Mouse (Mus musculus): ENCODE data around the gene Arhgef38.

Arhgef38 gene

DNA sequence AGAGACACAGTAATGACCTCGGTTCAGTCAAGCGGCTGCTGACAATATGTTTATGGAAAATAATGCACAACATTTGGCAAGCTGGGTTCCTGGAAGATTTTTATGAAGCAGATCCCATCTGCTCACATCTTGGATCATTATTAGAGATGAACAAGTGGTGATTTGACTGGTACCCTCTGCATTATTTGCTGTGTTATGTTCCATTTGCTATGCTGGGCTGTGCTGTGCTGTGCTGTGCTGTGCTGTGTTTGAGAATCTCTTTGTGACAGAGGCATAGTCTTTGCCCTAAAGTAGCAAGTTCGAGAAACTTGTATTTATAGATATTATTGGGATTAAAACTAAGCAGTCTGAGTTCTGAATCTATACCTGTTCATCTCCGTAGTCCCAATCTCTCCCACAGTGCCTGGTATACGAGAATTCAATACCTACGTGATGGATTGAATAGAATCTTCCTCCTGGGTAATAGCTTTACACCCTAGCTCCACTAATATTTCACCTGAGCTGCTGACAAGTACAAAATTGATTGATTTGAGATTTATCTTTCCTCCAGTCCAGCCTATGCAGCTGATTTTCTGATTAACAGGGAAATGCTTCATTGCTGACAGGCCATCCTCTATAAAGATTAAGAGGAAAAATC lies 90.1 kb downstream of the Arhgef38 start:
- no peaks in the 10 kb centered on the region for H3K27me3 ChIP-seq (ENCODE audit: control insufficient read depth, insufficient read depth, low read length, poor library complexity, severe bottlenecking)
- H3K36me3 ChIP-seq (ENCODE audit: control insufficient read depth, insufficient read depth, low read length, poor library complexity, severe bottlenecking) = no peaks in the 10 kb centered on the region
- no peak for DNase-seq (ENCODE audit: low read depth, low spot score)

DNA sequence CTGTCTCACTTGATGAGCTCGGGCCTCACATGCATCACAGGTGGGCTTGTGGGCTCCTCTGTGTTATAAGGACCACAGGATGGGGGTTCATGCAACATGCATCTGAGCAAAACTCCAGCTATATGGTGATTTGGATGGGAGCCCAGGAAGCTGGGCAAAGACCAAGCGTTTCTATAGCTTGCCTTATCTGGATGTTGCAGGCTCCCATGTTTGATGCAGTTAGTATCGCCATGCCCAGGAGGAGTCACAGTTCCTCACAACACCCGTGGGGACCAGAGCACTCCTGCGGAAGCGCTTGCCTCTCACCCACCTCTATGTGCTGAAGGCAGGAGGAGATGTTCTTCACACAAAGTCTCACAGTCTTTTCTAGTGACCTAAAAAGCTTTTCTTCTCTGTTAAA lies 92.9 kb downstream of the Arhgef38 start:
- no peaks in the 10 kb centered on the region for H3K27me3 ChIP-seq (ENCODE audit: control insufficient read depth, insufficient read depth, low read length, poor library complexity, severe bottlenecking)
- no peaks in the 10 kb centered on the region for H3K36me3 ChIP-seq (ENCODE audit: control insufficient read depth, insufficient read depth, low read length, poor library complexity, severe bottlenecking)
- no peak for DNase-seq (ENCODE audit: low read depth, low spot score)

- Histone ChIP-seq H3K36me3 (ENCODE audit: control insufficient read depth, insufficient read depth, low read length, poor library complexity, severe bottlenecking) (no peaks in the 10 kb centered on the region), H3K27me3 (ENCODE audit: control insufficient read depth, insufficient read depth, low read length, poor library complexity, severe bottlenecking) (no peaks in the 10 kb centered on the region)
- no peak for DNase-seq (ENCODE audit: low read depth, low spot score)
Measured at GRCm38 (mm10) chr3:133132611-133133010, 102.1 kb downstream of the Arhgef38 start.

GRCm38 (mm10) chr3:133131372-133131771 lies 103.4 kb downstream of the Arhgef38 start:
- Histone ChIP-seq H3K36me3 (ENCODE audit: control insufficient read depth, insufficient read depth, low read length, poor library complexity, severe bottlenecking) (no peaks in the 10 kb centered on the region), H3K27me3 (ENCODE audit: control insufficient read depth, insufficient read depth, low read length, poor library complexity, severe bottlenecking) (no peaks in the 10 kb centered on the region)
- no peak for DNase-seq (ENCODE audit: low read depth, low spot score)

- no peak for DNase-seq (ENCODE audit: low read depth, low spot score)
- Histone ChIP-seq H3K36me3 (ENCODE audit: control insufficient read depth, insufficient read depth, low read length, poor library complexity, severe bottlenecking) (peaks cover 5% of the 10 kb centered on the region; the same call in 1 of the 2 replicates), H3K27me3 (ENCODE audit: control insufficient read depth, insufficient read depth, low read length, poor library complexity, severe bottlenecking) (no peaks in the 10 kb centered on the region)
Measured at GRCm38 (mm10) chr3:133113281-133113680, 121.5 kb downstream of the Arhgef38 start.

DNA sequence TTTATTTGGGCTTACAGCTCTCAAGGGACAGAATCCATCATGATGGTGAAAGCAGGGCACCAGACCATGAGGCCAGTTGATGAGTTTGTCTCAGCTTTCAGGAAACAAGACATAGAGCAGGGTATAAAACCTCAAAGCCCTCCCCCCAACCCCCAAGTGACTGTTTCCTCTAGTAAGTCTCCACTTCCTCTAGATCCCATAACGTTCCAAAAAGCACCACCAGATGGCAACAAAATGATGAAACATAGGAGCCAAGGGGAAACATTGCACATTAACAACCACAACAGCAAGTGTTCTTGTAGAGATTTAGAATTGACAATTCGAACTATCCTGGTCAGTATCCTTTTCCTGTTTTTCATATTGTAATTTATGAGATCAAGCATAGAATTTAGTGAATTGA lies 123.0 kb downstream of the Arhgef38 start:
- peak; percentile 22 for DNase-seq (ENCODE audit: low read depth, low spot score)
- peaks cover 7% of the 10 kb centered on the region; the same call in 1 of the 2 replicates for H3K36me3 ChIP-seq (ENCODE audit: control insufficient read depth, insufficient read depth, low read length, poor library complexity, severe bottlenecking)
- no peaks in the 10 kb centered on the region for H3K27me3 ChIP-seq (ENCODE audit: control insufficient read depth, insufficient read depth, low read length, poor library complexity, severe bottlenecking)

DNA sequence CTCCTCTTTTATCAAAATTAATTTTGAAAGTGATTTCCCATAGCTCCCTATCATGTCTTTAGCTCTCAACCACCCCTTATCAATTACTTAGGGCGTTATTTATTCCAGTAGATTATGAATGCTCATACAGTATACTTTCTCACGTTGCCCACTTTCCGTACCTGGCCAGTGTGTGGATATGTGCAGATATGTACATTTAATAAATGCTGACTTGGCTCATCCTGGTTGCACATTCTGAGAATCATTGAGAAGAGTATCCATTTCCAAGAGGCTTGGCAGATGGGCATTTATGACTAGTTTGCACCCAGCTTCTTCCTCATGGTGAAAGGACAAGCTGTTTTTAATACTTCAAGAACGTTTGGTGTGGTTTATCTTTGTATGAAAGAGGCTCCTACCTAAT lies 124.9 kb downstream of the Arhgef38 start:
- no peak for DNase-seq (ENCODE audit: low read depth, low spot score)
- Histone ChIP-seq H3K36me3 (ENCODE audit: control insufficient read depth, insufficient read depth, low read length, poor library complexity, severe bottlenecking) (peaks cover 9% of the 10 kb centered on the region; the same call in 1 of the 2 replicates), H3K27me3 (ENCODE audit: control insufficient read depth, insufficient read depth, low read length, poor library complexity, severe bottlenecking) (no peaks in the 10 kb centered on the region)

DNA sequence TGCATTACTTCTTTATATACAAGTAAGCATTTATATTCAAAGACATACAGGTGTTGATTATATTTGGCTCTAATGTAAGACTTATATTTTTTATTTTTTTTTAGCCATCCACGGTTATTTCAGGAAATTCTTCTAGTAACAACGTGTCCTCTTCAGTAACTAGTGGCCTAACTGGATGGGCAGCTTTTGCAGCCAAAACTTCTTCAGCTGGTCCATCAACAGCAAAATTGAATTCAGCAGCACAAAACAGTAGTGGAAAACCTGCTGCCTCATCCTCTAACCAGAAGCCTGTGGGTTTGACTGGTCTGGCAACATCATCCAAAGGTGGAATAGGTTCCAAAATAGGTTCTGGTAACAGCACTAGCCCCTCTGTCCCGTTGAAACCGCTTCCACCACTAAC lies 126.0 kb downstream of the Arhgef38 start:
- Histone ChIP-seq H3K27me3 (ENCODE audit: control insufficient read depth, insufficient read depth, low read length, poor library complexity, severe bottlenecking) (no peaks in the 10 kb centered on the region), H3K36me3 (ENCODE audit: control insufficient read depth, insufficient read depth, low read length, poor library complexity, severe bottlenecking) (peaks cover 9% of the 10 kb centered on the region; the same call in 1 of the 2 replicates)
- DNase-seq (ENCODE audit: low read depth, low spot score) = no peak

DNA sequence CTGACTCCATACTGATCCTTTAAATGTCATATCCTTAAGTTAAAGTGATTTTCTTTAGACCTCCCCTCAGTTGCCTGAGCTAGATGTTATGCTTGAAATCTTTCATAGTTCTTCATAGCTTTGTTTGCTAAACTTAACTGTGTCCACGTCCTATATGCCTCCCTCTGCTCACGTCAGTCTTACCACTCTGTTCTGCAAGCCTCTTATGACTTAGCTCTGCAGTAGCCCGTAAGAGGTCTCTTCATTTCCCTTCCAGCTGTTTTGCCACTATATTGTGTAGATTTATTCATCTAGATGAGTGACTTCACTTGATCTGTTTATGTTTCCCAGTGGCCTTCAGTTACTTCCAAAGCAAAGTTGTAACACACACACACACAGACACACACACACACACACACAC lies 130.3 kb downstream of the Arhgef38 start:
- H3K27me3 ChIP-seq (ENCODE audit: control insufficient read depth, insufficient read depth, low read length, poor library complexity, severe bottlenecking) = no peaks in the 10 kb centered on the region
- DNase-seq (ENCODE audit: low read depth, low spot score) = no peak
- H3K36me3 ChIP-seq (ENCODE audit: control insufficient read depth, insufficient read depth, low read length, poor library complexity, severe bottlenecking) = peaks cover 18% of the 10 kb centered on the region; the same call in 1 of the 2 replicates

GRCm38 (mm10) chr3:133103768-133104167 lies 131.0 kb downstream of the Arhgef38 start:
- Histone ChIP-seq H3K27me3 (ENCODE audit: control insufficient read depth, insufficient read depth, low read length, poor library complexity, severe bottlenecking) (no peaks in the 10 kb centered on the region), H3K36me3 (ENCODE audit: control insufficient read depth, insufficient read depth, low read length, poor library complexity, severe bottlenecking) (peaks cover 14% of the 10 kb centered on the region; the same call in 1 of the 2 replicates)
- no peak for DNase-seq (ENCODE audit: low read depth, low spot score)

GRCm38 (mm10) chr3:133098909-133099308 lies 135.8 kb downstream of the Arhgef38 start:
- no peaks in the 10 kb centered on the region for H3K27me3 ChIP-seq (ENCODE audit: control insufficient read depth, insufficient read depth, low read length, poor library complexity, severe bottlenecking)

GRCm38 (mm10) chr3:133098336-133098735 lies 136.4 kb downstream of the Arhgef38 start:
- Histone ChIP-seq H3K27me3 (ENCODE audit: control insufficient read depth, insufficient read depth, low read length, poor library complexity, severe bottlenecking) (no peaks in the 10 kb centered on the region), H3K36me3 (ENCODE audit: control insufficient read depth, insufficient read depth, low read length, poor library complexity, severe bottlenecking) (peaks cover 16% of the 10 kb centered on the region; the same call in 1 of the 2 replicates)
- no peak for DNase-seq (ENCODE audit: low read depth, low spot score)

More at GRCm38 (mm10) chr3:133098909-133099308, 135.8 kb downstream of the Arhgef38 start:
- H3K36me3 ChIP-seq (ENCODE audit: control insufficient read depth, insufficient read depth, low read length, poor library complexity, severe bottlenecking) = peaks cover 16% of the 10 kb centered on the region; the same call in 1 of the 2 replicates
- DNase-seq (ENCODE audit: low read depth, low spot score) = no peak

GRCm38 (mm10) chr3:133097936-133098335 lies 136.8 kb downstream of the Arhgef38 start:
- DNase-seq (ENCODE audit: low read depth, low spot score) = no peak
- Histone ChIP-seq H3K36me3 (ENCODE audit: control insufficient read depth, insufficient read depth, low read length, poor library complexity, severe bottlenecking) (peaks cover 16% of the 10 kb centered on the region; the same call in 1 of the 2 replicates), H3K27me3 (ENCODE audit: control insufficient read depth, insufficient read depth, low read length, poor library complexity, severe bottlenecking) (no peaks in the 10 kb centered on the region)

GRCm38 (mm10) chr3:133094305-133094704 lies 140.4 kb downstream of the Arhgef38 start:
- H3K36me3 ChIP-seq (ENCODE audit: control insufficient read depth, insufficient read depth, low read length, poor library complexity, severe bottlenecking) = 0 out of 2 replicates have a peak, but pooled peaks cover 6% of the 10 kb centered on the region
- H3K27me3 ChIP-seq (ENCODE audit: control insufficient read depth, insufficient read depth, low read length, poor library complexity, severe bottlenecking) = no peaks in the 10 kb centered on the region
- DNase-seq (ENCODE audit: low read depth, low spot score) = no peak

GRCm38 (mm10) chr3:133092936-133093335 lies 141.8 kb downstream of the Arhgef38 start:
- Histone ChIP-seq H3K27me3 (ENCODE audit: control insufficient read depth, insufficient read depth, low read length, poor library complexity, severe bottlenecking) (no peaks in the 10 kb centered on the region), H3K36me3 (ENCODE audit: control insufficient read depth, insufficient read depth, low read length, poor library complexity, severe bottlenecking) (0 out of 2 replicates have a peak, but pooled peaks cover 2% of the 10 kb centered on the region)
- peak; percentile 51 for DNase-seq (ENCODE audit: low read depth, low spot score)
